Mouse (Mus musculus) neural tube, embryonic 15.5 days (tissue): ENCODE measurements around the gene Gigyf2. TPM values are rescaled to one million over a fixed set of nuclear protein-coding genes. Genes with fewer than 3 reads are reported as not detected.

Source experiments
- ATAC-seq: fragments of 200-750 bp; cut with Nextera tagmentation; 2 replicates; pipeline ENCODE4 v1.8.0; 2017; ENCODE audit warnings: mild to moderate bottlenecking, moderate TSS enrichment, moderate library complexity; ENCODE audit not compliant: low FRiP score
- H3K27ac ChIP-seq: fragments of 300-500 bp; sonication (generic); replicated peaks from 2 replicates; pipeline ENCODE4 v1.5.1; 2015; ENCODE audit warnings: mild to moderate bottlenecking, inconsistent platforms
- H3K27me3 ChIP-seq: fragments of 300-500 bp; sonication (generic); replicated peaks from 2 replicates; pipeline ENCODE4 v1.6.1; 2015; ENCODE audit warnings: inconsistent platforms
- H3K36me3 ChIP-seq: fragments of 300-500 bp; sonication (generic); 2 replicates; pipeline ENCODE4 v1.6.1; 2015; ENCODE audit warnings: inconsistent platforms
- H3K4me1 ChIP-seq: fragments of 300-500 bp; sonication (generic); 2 replicates; pipeline ENCODE4 v1.6.1; 2015; ENCODE audit warnings: inconsistent platforms
- H3K4me2 ChIP-seq: fragments of 300-500 bp; sonication (generic); 2 replicates; pipeline ENCODE4 v1.6.1; 2015; ENCODE audit warnings: inconsistent platforms, mild to moderate bottlenecking, moderate library complexity
- H3K4me3 ChIP-seq: fragments of 300-500 bp; sonication (generic); replicated peaks from 2 replicates; pipeline ENCODE4 v1.5.1; 2015; ENCODE audit warnings: mild to moderate bottlenecking, inconsistent platforms
- H3K9ac ChIP-seq: fragments of 300-500 bp; sonication (generic); replicated peaks from 2 replicates; pipeline ENCODE4 v1.6.1; 2015; ENCODE audit warnings: mild to moderate bottlenecking, inconsistent platforms
- H3K9me3 ChIP-seq: fragments of 300-500 bp; sonication (generic); replicated peaks from 2 replicates; pipeline ENCODE4 v1.6.1; 2016; ENCODE audit warnings: inconsistent platforms
- WGBS: fragments of 180-500 bp; shearing (Covaris S2); methylation state at CpG from one replicate; pipeline ENCODE4 v1.1.7; 2015; ENCODE audit warnings: mixed read lengths; 5-methylcytosine and 5-hydroxymethylcytosine counted together
- polyA plus RNA-seq: library from polyadenylated mRNA; unstranded; fragments of >200 nt; fragmentation: Nextera tagmentation; extraction: Ambion mirVana; gene quantifications from 2 replicates; pipeline ENCODE4 v1.2.1, GENCODE M21; 2015

Gigyf2 gene
- polyA plus RNA-seq, 1 experiment from 2014 or later: 61.7 TPM

DNA sequence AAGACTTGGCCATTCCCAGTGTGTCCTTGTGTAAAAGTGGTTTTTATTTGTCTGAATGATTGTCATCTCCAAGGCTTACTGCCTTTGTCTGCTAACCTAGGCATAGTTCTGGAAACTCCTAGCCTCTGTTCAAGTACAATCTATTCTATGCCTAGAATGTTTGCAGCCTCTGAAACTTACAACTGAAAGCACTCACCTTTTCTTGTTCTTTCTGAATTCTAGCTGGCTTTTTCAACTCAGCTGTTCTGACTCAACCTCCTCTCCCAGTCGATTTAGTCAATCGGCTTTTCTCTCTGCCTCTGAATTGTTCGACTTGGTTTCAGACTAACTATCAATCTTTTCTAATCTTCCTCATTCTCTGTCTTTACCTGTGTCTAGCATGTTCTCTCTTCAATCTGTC, 4.0 kb upstream of the Gigyf2 start:
- no peak overlapping the region for H3K4me2 ChIP-seq
- no peaks in the 10 kb centered on the region for H3K36me3 ChIP-seq
- no peak overlapping the region for H3K27ac ChIP-seq
- no peaks in the 10 kb centered on the region for H3K27me3 ChIP-seq
- H3K9me3 ChIP-seq: 0 out of 2 replicates have a peak, but pooled peaks cover 8% of the 10 kb centered on the region
- WGBS: 92% methylated on average over 3 of the region's 3 CpGs
- H3K9ac ChIP-seq: no peak overlapping the region
- H3K4me3 ChIP-seq: no peak overlapping the region
- no peaks in the 10 kb centered on the region for H3K4me1 ChIP-seq
- ATAC-seq: no peak

DNA sequence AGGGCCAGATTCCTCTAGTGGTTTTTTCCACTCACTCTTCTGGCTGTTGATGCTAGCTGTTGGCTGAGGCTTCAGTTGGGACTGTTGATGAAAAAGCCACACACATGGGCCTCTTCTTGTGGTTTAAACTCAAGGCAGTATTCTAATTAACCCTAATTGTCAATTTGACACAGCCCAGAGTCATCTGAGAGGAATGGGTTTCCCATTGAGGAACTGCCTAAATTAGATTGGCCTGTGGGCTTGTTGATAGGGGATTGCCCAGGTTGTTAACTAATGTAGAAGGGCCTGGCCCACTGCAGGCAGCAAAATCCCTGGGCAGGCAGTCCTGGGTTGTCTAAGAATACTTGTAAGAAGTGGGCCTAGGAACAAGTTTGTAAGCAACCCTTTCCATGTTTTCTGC, 2.1 kb upstream of the Gigyf2 start:
- H3K9me3 ChIP-seq: 0 out of 2 replicates have a peak, but pooled peaks cover 8% of the 10 kb centered on the region
- no peak overlapping the region for H3K27ac ChIP-seq
- H3K4me1 ChIP-seq: peaks cover 9% of the 10 kb centered on the region
- no peak overlapping the region for H3K4me3 ChIP-seq
- no peak overlapping the region for H3K4me2 ChIP-seq
- H3K27me3 ChIP-seq: no peaks in the 10 kb centered on the region
- H3K36me3 ChIP-seq: no peaks in the 10 kb centered on the region
- H3K9ac ChIP-seq: no peak overlapping the region
- no peak for ATAC-seq

DNA sequence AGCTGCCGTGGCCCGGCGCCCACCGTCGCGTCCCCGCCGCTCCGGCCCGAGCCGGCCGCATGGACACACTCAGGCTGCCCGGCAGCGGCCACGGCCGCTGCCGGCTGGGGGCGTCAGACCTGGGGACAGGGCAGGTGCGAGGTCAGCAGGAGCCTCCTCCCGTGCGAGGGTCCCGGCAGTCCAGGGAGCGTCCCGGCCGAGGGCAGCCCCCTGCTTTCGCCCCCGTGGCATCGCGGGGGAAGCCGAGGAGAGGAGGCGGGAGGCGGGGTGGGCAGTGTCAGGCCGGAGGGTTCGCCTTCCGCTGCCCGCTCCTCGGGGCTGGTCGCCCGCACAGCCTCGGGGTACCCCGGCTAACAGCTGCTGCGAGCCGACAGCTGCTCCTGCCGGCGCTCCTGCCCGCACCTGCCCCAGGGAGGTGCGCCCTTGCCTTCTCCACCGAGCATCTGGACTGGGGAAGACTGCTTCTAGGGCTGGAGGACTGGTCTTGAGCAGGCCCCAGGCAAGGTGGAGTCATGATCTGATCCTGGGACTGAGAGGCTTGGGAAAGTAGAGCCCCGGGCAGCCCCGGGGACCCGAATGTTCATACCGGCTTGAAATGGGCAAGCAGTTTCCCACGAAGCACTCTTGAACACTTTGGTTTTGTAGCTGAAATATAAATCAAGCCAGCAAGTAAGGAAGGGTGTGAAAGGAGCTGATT, 515 bp downstream of the Gigyf2 start:
- Histone ChIP-seq H3K4me2 (peak overlapping the region; percentile 70), H3K27ac (peak overlapping the region; percentile 92), H3K4me1 (peaks cover 13% of the 10 kb centered on the region), H3K4me3 (peak overlapping the region; percentile 94), H3K9ac (peak overlapping the region; percentile 98), H3K27me3 (no peaks in the 10 kb centered on the region), H3K9me3 (no peaks in the 10 kb centered on the region), H3K36me3 (no peaks in the 10 kb centered on the region)
- ATAC-seq: peak; percentile 70
- under 1% methylated on average over 33 of the region's 53 CpGs for WGBS

DNA sequence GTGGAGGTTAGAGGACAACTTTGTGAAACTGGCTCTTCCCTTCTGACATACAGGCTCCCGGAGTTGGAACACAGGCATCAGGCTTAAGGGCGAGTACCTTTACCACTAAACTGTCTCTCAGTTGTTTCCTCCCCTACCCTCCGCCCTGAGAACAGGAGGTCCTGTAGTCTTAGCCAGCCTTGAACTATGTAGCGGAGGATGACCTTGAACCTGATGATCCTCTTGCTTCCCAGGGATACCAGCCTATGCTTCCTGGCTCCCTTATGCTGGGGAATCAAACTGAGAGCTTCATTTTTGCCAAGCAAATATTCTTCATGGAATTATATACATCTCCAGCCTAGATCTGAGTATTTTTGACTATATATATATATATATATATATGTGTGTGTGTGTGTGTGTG, 5.0 kb downstream of the Gigyf2 start:
- Histone ChIP-seq H3K27me3 (no peaks in the 10 kb centered on the region), H3K36me3 (peaks cover 12% of the 10 kb centered on the region), H3K27ac (no peak overlapping the region), H3K9me3 (no peaks in the 10 kb centered on the region), H3K4me1 (peaks cover 13% of the 10 kb centered on the region), H3K4me3 (no peak overlapping the region), H3K4me2 (no peak overlapping the region), H3K9ac (no peak overlapping the region)
- 97% methylated on average over 4 of the region's 4 CpGs for WGBS
- no peak for ATAC-seq

DNA sequence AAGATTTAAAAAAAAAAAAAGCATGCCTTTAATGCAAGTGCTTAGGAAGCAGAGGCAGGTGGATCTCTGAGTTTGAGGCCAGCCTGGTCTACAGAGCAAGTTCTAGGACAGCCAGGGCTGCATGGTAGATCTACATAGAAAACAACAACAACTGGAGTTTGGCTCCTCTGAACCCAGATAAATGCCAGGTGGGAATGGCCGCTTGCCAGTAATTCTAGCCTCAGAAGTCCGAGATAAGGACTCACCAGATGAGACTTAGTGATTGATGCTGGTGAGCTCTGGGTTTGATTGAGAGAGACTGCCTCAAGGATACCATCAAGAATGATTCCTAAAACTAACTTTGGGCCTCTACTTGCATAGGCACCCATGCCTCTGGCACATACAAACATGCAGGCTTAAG, 23.8 kb downstream of the Gigyf2 start:
- no peaks in the 10 kb centered on the region for H3K4me1 ChIP-seq
- H3K9me3 ChIP-seq: no peaks in the 10 kb centered on the region
- H3K27me3 ChIP-seq: no peaks in the 10 kb centered on the region
- H3K27ac ChIP-seq: no peak overlapping the region
- no peak for ATAC-seq
- H3K4me3 ChIP-seq: no peak overlapping the region
- H3K9ac ChIP-seq: no peak overlapping the region
- H3K4me2 ChIP-seq: no peak overlapping the region
- H3K36me3 ChIP-seq: peaks cover 7% of the 10 kb centered on the region; the same call in 1 of the 2 replicates
- 86% methylated on average over 2 of the region's 2 CpGs for WGBS

DNA sequence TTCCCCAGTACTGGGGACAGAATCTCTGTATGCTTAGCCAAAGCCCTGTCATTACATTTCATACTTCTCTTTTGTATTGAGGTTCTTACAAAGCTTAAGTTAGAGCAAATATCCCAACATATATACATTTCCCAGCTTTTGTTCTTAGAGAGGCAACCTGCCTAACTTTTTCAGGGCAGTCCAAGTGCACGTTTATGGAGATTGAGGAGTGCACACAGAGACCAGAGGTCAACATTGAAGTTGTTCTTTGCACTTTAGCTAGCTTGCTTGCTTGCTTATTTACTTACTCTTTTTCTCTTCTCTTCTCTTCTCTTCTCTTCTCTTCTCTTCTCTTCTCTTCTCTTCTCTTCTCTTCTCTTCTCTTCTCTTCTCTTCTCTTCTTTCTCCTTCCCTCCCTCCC, 33.5 kb downstream of the Gigyf2 start:
- Histone ChIP-seq H3K27ac (no peak overlapping the region), H3K4me2 (no peak overlapping the region), H3K36me3 (peaks cover 17% of the 10 kb centered on the region), H3K4me1 (no peaks in the 10 kb centered on the region), H3K9me3 (no peaks in the 10 kb centered on the region), H3K9ac (no peak overlapping the region), H3K4me3 (no peak overlapping the region), H3K27me3 (no peaks in the 10 kb centered on the region)
- WGBS: 67% methylated on average over 1 of the region's 1 CpGs
- ATAC-seq: no peak

DNA sequence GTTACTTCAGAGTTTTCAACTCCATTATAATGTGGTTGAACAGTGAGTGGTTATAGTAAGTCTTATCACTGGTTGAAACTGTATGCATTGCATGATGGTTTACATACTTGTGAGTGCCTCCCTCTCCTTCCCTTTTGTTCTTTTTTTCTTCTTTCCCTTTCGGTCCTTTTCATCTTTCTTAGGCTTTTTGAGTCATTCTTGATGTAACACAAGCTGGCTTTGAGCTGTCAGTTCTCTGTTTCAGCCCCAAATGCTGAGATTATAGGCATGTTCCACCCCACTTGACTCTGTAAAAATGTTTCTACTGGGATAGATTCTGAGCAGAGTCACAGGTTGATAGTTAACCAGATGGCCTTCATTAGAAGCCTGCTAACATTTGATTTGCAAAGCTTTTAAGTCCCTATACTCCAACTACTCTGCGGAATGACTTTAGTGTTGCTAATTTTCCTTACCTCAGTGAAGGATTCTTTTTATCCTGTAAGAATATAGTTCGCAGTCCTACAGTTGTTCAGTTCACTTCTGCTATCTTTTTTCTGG, 51.3 kb downstream of the Gigyf2 start:
- Histone ChIP-seq H3K9me3 (no peaks in the 10 kb centered on the region), H3K4me3 (no peak overlapping the region), H3K27me3 (no peaks in the 10 kb centered on the region), H3K27ac (no peak overlapping the region), H3K4me1 (no peaks in the 10 kb centered on the region), H3K36me3 (peaks cover 7% of the 10 kb centered on the region), H3K9ac (no peak overlapping the region), H3K4me2 (no peak overlapping the region)
- no peak for ATAC-seq
- 78% methylated on average over 3 of the region's 3 CpGs for WGBS

DNA sequence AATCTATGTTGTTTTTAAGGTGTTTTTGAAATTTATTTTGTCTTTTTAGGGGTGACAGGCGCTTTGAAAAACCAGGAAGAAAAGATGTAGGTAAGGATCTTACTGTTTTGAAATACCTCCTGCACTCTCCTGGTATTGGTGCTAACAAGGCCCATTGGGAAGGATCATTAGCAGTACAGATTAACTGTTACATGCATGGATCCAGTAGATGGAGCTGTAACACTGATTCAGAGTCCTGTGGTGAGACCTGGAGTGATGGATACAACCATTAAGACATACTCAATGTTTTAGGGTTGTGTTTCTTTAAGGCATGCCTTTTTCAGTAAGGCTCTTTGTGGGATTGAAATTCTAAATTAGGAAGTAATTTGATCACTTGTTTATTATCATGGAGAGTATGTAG, 53.1 kb downstream of the Gigyf2 start:
- Histone ChIP-seq H3K4me1 (no peaks in the 10 kb centered on the region), H3K27me3 (no peaks in the 10 kb centered on the region), H3K9ac (no peak overlapping the region), H3K27ac (no peak overlapping the region), H3K36me3 (peaks cover under 1% of the 10 kb centered on the region), H3K9me3 (no peaks in the 10 kb centered on the region), H3K4me3 (no peak overlapping the region), H3K4me2 (no peak overlapping the region)
- 98% methylated on average over 1 of the region's 1 CpGs for WGBS
- no peak for ATAC-seq

DNA sequence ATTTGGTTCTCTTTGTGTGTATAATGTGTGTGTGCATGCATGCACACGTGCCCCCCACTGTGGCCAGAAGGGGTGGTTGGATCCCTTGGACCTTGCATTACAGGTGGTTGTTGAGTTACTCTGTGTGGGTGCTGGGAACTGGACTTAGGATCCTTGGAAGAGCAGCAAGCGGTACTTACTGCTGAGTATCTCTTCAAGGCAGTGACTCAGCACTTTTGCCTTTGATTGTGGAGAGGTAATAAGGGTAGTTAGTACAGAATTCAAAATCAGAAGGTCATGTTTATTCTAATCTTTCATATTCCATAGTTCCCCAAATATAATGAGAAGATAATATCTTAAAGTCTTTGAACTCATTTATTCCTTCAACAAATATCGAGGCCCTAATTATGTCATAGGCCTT, 54.4 kb downstream of the Gigyf2 start:
- 96% methylated on average over 3 of the region's 3 CpGs for WGBS
- Histone ChIP-seq H3K27ac (no peak overlapping the region), H3K4me3 (no peak overlapping the region), H3K4me2 (no peak overlapping the region), H3K27me3 (no peaks in the 10 kb centered on the region), H3K4me1 (no peaks in the 10 kb centered on the region), H3K9ac (no peak overlapping the region), H3K9me3 (no peaks in the 10 kb centered on the region), H3K36me3 (no peaks in the 10 kb centered on the region; the same call in 1 of the 2 replicates)
- ATAC-seq: no peak

DNA sequence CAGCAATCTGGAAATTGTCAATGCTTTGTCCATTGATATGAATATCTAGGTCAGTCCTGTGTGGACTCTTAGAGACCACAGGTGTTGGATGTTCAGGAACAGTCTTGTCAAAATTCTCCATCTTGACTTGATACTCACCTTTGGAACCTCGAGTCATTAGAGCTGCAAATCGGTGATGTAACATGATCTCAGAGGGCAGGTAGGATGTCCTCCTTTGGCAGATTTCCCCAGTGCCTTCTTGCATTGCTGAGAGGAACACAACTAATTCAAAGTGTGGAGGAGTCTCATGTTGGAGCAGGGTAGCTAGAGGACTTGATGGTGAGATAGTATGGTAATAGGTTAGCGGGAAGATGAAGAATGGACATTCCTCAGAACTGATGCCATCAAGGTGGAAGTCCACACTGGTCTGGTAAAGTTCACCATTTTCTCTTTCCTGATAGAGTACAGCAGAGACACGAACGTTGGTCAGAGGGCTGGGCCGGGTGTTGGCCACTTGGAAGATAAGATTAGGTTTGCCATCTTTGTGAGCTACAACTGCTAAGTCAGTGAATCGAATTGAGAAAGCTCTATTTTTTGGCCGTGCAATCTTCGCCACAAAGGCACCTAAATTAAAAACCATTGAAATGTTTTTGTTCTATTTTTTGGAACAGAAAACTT, 59.8 kb downstream of the Gigyf2 start:
- no peaks in the 10 kb centered on the region for H3K4me1 ChIP-seq
- no peak overlapping the region for H3K27ac ChIP-seq
- no peaks in the 10 kb centered on the region for H3K9me3 ChIP-seq
- WGBS: 95% methylated on average over 9 of the region's 9 CpGs
- no peak overlapping the region for H3K4me3 ChIP-seq
- no peaks in the 10 kb centered on the region for H3K27me3 ChIP-seq
- no peak overlapping the region for H3K9ac ChIP-seq
- peaks cover 15% of the 10 kb centered on the region for H3K36me3 ChIP-seq
- ATAC-seq: no peak
- no peak overlapping the region for H3K4me2 ChIP-seq

DNA sequence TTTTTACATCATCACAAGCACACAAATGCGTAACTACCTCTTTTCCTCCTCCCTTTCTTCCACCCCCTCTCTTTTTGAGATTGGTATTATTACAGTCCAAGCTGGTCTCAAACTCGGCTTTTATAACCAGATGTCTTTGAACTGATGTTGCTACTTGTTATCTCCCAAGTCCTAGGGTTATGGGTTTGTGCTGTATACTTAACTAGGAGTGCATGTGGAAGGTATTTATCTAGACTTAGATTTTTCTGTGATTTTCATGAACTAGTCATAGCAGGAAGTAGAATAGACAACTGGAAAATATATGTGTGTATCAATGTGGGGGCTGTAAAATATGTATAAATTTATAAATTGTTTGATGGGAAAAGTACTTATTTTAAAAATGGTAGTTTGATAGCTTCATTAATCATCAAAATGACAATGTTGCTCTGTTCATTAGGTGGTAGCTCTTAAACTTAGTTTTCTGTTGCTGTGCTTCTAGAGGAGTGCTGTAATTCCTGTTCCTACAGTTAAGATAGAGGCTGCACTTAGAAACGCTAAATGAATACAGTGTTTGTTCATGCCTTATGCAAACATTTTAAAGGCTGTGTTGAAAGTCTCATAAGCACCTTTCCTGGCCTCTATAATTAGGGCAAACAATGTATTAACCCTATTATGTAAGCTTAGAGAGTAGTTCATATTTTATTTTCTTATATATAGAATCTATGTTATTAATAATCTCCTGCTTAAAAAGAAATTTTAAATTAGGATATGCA, 66.8 kb downstream of the Gigyf2 start:
- ATAC-seq: no peak
- no peaks in the 10 kb centered on the region for H3K27me3 ChIP-seq
- no peak overlapping the region for H3K27ac ChIP-seq
- H3K4me1 ChIP-seq: no peaks in the 10 kb centered on the region
- WGBS: 90% methylated on average over 3 of the region's 3 CpGs
- H3K9me3 ChIP-seq: no peaks in the 10 kb centered on the region
- no peak overlapping the region for H3K9ac ChIP-seq
- H3K4me2 ChIP-seq: no peak overlapping the region
- peaks cover 20% of the 10 kb centered on the region for H3K36me3 ChIP-seq
- H3K4me3 ChIP-seq: no peak overlapping the region
